Mouse (Mus musculus) splenic B cell, adult 2 months (primary cell): ENCODE data around the gene Napepld.

Experiments used
- DNase-seq: peaks from one replicate; pipeline ENCODE4 v3.0.0-alpha.2; 2011; ENCODE audit warnings: low read depth, low spot score
- H3K27me3 ChIP-seq: 2 replicates; pipeline ENCODE4 v1.6.1; 2012; ENCODE audit warnings: mild to moderate bottlenecking, low read length, moderate library complexity, mixed read lengths; ENCODE audit not compliant: control insufficient read depth, poor library complexity, insufficient read depth, severe bottlenecking
- H3K36me3 ChIP-seq: 2 replicates; pipeline ENCODE4 v1.6.1; 2012; ENCODE audit warnings: mild to moderate bottlenecking, low read length, moderate library complexity, mixed read lengths; ENCODE audit not compliant: control insufficient read depth, poor library complexity, insufficient read depth, severe bottlenecking

Gene Napepld

DNA sequence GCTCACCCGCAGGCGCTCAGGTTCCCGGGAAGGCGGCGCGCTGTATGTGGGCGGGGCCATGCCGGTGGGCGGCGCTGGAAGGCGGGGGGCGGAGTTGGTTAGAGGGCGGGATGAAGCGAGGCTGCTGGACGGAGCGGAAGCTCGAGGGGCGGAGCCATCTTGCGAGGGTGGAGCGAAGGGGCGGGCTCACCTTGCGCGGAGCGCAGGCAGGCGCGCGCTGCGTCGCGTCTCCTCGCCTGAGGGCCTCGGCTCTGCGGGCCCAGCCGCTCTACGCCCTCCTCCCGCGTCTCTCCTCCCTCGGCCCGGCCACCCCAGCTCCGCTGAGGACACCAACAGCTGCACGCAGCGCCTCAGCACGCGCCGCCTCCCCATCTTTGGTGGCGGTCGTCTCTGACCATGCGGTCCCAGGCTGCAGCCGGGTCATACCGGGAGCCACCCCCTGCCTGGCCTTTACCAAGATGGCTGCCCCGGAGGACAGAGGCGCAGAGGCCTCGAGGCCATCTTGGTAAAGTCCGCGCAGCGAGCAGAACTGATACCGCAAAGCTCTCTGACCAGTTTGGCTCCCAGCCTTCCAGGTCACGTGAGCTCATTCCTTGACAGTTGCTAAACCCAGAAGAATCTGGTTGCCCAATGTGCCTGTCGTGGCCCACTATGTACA is at the start of gene Napepld:
Gene Napepld (minus strand): TSS at position 46 of the 658 bp plus-strand sequence.
- DNase-seq = peak; percentile 99
- H3K36me3 ChIP-seq = no peaks in the 10 kb centered on the region
- H3K27me3 ChIP-seq = no peaks in the 10 kb centered on the region

DNA sequence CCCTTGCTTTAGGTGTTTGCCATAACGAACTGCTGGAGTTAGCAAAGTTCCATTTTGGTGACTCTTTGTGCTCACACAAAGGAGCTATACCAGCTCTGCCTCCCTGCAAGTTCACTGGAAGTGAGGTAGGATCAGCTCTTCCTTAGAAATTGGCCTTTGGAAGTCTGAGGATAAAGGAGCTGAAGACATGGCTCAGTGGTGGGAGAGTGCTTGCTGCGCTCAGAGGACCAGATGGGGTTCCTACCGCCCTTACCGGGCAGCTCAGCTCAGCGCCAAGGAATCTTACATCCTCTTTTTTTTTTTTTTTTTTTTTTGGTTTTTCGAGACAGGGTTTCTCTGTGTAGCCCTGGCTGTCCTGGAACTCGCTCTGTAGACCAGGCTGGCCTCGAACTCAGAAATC is 44.8 kb upstream of the Napepld start:
- DNase-seq = no peak
- Histone ChIP-seq H3K27me3 (no peaks in the 10 kb centered on the region), H3K36me3 (peaks cover 19% of the 10 kb centered on the region)

DNA sequence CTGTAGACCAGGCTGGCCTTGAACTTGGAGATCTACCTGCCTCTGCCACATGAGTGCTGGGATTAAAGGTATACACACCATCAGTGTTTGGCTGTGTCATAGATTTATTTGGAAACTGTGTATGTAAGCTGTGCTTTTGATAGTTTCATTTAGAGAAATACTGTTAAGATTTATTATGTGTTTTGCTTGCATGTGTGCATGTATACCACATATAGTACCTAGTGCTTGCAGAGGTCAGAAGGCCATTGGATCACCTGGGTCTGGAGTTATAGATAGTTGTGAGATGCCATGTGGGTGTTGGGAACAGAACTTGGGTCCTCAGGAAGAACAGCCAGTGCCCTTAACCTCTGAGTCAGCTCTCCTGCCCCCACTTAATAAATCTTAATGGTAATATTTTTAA is 43.5 kb upstream of the Napepld start:
- no peaks in the 10 kb centered on the region for H3K27me3 ChIP-seq
- no peak for DNase-seq
- peaks cover 25% of the 10 kb centered on the region for H3K36me3 ChIP-seq

DNA sequence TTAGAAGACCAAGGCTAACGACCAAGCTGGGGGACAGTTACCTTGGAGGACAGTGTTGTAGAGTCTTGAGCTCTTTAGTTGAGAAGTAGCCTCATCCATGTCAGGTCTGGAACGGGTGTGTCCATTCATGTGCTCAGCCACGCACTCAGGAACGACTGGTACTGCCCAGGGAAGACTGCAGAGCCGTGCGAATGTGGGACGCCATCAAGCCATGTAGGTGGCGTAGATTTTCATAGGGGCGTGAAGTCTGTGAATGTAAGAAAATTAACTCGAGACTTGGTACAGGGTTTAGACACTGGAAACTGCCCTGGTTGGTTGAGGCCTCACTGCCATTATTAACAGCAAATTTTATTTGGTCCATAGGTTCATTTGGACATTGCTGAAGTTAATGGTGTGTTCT is 42.4 kb upstream of the Napepld start:
- DNase-seq = no peak
- no peaks in the 10 kb centered on the region for H3K27me3 ChIP-seq
- peaks cover 20% of the 10 kb centered on the region for H3K36me3 ChIP-seq

DNA sequence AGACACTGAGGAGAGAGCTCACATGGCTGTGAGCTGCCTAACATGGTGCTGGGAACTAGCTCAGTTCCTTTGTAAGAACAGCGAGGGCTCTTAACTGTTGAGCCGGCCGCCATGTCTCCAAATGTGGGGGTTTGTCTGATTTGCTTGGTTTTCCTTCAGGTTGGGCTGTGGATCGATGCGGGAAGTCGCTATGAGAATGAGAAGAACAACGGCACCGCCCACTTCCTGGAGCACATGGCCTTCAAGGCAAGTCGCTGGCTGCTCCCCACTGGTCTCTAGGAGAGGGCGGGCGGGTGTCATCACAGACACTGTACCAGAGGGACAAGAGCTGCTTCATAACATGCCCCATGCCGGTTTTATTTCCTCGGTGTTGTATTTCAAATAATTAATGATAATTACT is 38.7 kb upstream of the Napepld start:
- H3K27me3 ChIP-seq = no peaks in the 10 kb centered on the region; the same call in 1 of the 2 replicates
- peaks cover 16% of the 10 kb centered on the region for H3K36me3 ChIP-seq
- no peak for DNase-seq

DNA sequence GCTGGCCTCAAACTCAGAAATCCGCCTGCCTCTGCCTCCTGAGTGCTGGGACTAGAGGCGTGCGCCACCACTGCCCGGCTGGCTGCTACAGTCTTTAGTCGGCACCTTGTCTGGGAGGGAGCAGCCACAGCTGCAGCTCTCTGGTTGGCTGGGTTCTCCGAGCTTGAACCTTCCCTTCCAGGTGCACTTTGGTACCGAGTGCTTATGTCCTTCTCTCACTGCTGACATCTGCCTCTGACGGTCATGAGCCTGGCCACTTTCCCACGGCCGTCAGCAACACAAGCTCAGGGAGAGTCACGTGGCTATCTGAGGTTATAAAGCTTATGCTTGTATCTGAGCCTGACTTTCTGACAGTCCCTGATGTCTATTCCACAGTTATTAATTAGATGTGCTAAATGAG is 37.9 kb upstream of the Napepld start:
- H3K27me3 ChIP-seq = no peaks in the 10 kb centered on the region; the same call in 1 of the 2 replicates
- DNase-seq = no peak

DNA sequence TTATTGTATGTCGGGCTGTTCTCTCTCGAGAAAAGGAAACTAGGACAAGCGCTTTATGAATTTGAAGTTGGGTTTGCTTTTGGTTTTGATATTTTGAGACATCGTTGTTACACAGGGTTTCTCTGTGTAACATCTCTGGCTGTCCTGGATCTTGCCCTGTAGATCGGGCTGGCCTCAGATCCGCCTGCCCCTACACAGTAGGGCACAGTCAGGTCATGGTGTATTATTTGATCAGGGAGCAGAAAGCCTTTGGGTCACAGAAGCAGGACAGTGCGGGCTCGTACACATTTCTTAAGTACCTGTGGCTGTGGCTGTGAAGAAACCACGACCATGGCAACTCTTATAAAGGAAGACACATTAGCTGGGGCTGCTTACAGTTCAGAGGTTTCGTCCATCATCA is 36.4 kb upstream of the Napepld start:
- peaks cover 7% of the 10 kb centered on the region; the same call in 1 of the 2 replicates for H3K36me3 ChIP-seq
- no peak for DNase-seq
- no peaks in the 10 kb centered on the region; the same call in 1 of the 2 replicates for H3K27me3 ChIP-seq

More for the DNA sequence above, 37.9 kb upstream of the Napepld start:
- H3K36me3 ChIP-seq = peaks cover 9% of the 10 kb centered on the region

DNA sequence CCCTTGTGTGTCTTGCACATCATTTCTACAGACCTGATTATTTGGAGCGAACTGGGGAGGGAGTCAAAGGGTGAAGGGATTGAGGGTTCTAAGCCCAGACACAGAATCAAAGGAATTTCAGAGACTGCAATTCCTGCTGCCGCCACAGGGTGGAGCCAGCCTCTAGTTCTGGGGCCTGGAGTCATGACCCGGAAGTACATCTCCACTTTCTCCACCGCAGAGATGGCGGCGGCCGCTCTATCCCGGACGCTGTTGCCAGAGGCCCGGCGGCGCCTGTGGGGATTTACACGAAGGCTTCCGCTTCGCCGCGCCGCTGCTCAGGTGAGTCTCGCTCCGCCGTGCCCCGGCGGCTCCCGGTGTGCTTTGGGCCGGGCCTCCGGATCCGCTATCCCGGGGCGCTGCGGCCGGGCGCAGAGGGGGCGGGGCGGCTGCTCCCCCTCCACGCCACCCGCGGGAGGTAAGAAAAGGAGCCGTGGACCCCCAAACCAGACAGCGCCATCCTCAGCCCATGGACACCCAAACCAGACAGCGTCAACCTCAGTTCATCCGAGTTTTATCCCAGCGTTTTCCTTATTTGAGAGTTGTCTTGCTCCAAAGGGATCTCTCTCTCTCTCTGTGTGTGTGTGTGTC is 35.9 kb upstream of the Napepld start, which contains the start of gene Pmpcb:
Gene Pmpcb (plus strand): TSS at position 186 of the 630 bp plus-strand sequence.
- Histone ChIP-seq H3K27me3 (no peaks in the 10 kb centered on the region; the same call in none of the 2 replicates), H3K36me3 (peaks cover 7% of the 10 kb centered on the region; the same call in 1 of the 2 replicates)
- DNase-seq = peak; percentile 92

DNA sequence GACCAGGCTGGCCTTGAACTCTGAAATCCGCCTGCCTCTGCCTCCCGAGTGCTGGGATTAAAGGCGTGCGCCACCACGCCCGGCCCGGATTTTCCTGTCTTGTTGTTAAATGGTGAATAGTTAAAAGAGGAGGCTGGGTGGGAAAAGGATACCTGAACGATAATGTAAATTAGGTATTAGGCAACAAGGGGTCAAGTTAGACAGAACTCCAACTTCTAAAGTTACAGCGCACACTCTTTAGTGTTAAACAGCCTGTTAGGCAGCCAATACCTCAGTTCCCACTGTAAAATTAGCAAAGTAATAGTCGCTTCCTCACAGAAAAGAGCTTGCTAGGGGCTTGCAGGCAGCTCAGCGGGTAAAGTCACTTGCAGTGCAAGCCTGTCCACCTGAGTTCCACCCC is 34.9 kb upstream of the Napepld start:
- 0 out of 2 replicates have a peak, but pooled peaks cover 6% of the 10 kb centered on the region for H3K36me3 ChIP-seq
- no peak for DNase-seq
- H3K27me3 ChIP-seq = no peaks in the 10 kb centered on the region; the same call in none of the 2 replicates

DNA sequence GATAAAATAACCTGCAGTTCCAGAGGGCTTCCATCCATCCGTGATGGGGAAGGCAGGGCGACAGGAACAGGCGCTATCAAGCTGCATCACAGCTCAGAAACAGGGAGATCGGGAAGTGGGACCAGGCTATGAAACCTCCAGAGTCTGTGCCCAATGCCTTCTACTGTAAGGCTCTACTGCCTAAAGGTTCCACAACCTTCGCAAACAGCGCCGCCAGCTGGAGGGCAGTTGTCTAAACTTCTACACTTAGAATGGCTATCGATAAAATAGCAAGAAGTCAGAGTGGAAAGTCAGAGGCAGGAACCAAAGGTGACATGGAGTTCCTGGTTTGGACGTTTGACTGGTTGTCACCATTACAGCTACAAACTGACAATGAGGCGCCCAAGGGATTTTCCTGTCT is 34.4 kb upstream of the Napepld start:
- H3K27me3 ChIP-seq = no peaks in the 10 kb centered on the region; the same call in none of the 2 replicates
- DNase-seq = peak; percentile 84
- 0 out of 2 replicates have a peak, but pooled peaks cover 6% of the 10 kb centered on the region for H3K36me3 ChIP-seq

DNA sequence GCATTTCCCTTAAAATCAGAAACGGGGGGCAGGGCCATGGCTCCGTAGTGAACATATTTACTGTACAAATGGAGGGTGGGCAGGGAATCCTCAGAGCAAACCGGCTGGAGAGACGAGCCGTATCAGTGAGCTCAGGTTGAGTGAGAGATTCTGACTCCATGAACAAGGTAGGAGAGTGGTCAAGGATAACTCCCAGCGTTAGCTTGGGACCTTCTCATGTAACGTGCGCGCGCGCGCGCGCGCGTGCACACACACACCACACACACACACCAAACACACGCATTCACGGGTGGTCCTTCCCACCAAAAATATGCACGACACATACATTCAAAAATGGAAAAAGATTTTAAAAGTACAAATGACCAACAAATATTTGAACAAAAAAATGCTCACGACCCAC is 33.9 kb upstream of the Napepld start:
- DNase-seq = peak; percentile 27
- Histone ChIP-seq H3K27me3 (no peaks in the 10 kb centered on the region; the same call in none of the 2 replicates), H3K36me3 (0 out of 2 replicates have a peak, but pooled peaks cover 4% of the 10 kb centered on the region)

DNA sequence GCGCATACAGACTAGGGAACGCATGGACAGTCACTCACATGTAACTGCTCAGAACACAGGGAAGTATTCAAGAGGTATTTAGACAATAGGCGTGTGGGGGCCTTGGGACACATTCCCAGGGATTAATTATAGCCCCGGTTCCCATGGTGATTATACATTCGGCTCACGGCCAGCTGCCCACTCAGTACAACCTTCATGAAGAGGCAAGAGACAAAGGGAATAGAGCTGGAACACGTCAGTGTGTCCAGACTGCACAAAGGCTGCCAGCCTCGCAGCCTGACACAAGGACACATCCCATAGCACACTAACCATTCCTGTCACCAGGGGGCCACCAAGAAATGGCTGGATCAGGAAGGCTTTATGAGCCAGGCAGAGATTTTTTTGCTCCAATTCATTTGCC is 31.7 kb upstream of the Napepld start:
- no peak for DNase-seq
- no peaks in the 10 kb centered on the region for H3K36me3 ChIP-seq
- H3K27me3 ChIP-seq = no peaks in the 10 kb centered on the region; the same call in none of the 2 replicates

DNA sequence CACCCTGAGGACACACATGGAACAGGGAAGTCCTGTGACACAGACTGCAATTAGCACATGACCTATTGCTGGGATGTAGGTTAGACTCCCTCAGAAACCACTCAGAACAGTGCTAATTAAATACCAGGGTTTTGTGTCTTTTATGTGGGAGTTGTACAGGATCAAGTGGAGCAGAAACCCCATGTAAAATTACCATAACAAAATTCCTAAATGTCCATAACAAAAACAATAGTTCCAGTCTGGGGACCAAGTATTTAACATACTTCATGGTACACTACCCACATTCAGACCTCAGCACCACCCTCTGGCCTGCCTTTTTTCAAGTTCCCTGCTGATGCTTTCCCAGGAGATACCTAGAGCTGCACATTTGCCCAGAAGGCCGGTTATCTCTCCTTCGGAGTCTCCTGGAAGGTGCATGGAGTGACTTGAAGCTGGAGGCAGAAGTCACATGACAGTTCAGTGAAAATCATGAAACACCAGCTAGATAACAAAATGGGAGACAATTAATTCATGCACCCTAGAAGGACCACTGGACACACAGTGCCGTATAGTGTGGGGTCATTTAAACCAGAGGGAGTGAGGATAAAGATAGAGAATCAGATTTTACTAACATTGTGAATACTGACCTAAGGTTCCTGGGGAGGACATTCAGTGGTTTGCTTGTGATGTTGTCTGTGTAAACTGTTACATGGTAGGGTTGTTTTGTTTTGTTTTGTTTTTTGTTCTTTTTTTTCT is 31.1 kb upstream of the Napepld start:
- no peak for DNase-seq
- H3K27me3 ChIP-seq = no peaks in the 10 kb centered on the region; the same call in none of the 2 replicates
- H3K36me3 ChIP-seq = no peaks in the 10 kb centered on the region

DNA sequence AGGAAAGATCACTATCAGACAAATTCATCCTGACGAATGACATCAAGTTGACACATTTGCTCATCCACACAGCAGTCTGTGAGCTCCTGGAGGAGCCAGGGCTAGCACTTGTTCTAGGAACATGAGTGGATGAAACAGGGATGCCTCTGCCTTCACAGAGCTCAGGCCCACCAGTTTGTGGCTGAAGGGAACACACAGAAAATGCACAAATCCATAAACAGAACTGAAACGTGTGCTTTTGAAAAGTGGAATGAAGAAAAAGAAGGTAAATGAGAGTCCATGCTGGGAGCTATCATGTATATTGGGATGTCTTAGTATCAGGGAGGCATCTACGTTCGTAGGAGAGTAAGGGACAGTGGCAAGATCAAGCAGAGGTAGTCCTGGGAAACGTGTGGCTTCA is 27.9 kb upstream of the Napepld start:
- no peak for DNase-seq
- H3K27me3 ChIP-seq = no peaks in the 10 kb centered on the region; the same call in 1 of the 2 replicates

DNA sequence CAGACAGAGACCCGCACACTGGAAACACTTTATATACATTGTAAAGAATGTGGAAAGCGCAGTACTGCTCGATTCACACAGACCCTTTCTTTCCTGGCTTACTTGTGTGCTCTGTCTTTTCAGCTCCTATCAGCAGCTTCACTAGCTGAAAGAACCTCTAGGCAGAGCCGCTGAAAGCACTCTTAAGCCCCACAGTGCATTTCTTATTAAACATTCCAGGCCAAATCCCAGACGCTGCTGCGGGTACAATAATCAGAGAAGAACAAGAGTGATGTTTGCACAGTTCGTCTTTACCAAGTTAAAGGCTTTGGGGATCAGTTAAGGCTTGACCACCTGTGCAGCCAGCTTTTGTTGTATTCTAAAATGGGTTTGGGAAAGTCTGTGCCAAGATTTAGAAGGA is 23.7 kb upstream of the Napepld start:
- no peaks in the 10 kb centered on the region for H3K36me3 ChIP-seq
- no peaks in the 10 kb centered on the region for H3K27me3 ChIP-seq
- no peak for DNase-seq

More for the DNA sequence above, 27.9 kb upstream of the Napepld start:
- H3K36me3 ChIP-seq = no peaks in the 10 kb centered on the region
